Mouse (Mus musculus) lung, postnatal 10 days (tissue): Measurements from ENCODE around the gene Rbpjl.

Experiments used
- DNase-seq: peaks from one replicate; pipeline ENCODE4 v3.0.0; 2021

Rbpjl gene

GRCm38 (mm10) chr2:164448921-164449320, 46.0 kb downstream of the Rbpjl start:
- DNase-seq, result no peak

GRCm38 (mm10) chr2:164449341-164450042, 46.6 kb downstream of the Rbpjl start:
- DNase-seq, result no peak

- peak; percentile 81 for DNase-seq
Measured at GRCm38 (mm10) chr2:164452000-164452676, 49.2 kb downstream of the Rbpjl start.

- no peak for DNase-seq
Measured at GRCm38 (mm10) chr2:164453047-164453757, 50.3 kb downstream of the Rbpjl start.

GRCm38 (mm10) chr2:164453887-164454500, 51.1 kb downstream of the Rbpjl start:
- DNase-seq, result no peak

GRCm38 (mm10) chr2:164454846-164455245, 51.9 kb downstream of the Rbpjl start:
- DNase-seq, result peak; percentile 92

- DNase-seq, result peak; percentile 76
Measured at GRCm38 (mm10) chr2:164455421-164456190, 52.7 kb downstream of the Rbpjl start.

- DNase-seq, result no peak
Measured at GRCm38 (mm10) chr2:164456413-164456812, 53.5 kb downstream of the Rbpjl start.

GRCm38 (mm10) chr2:164456864-164457300, 53.9 kb downstream of the Rbpjl start, which contains the start of gene Sys1:
Gene Sys1 (plus strand): TSS chr2:164456964.
- DNase-seq, result no peak

- peak; percentile 73 for DNase-seq
Measured at GRCm38 (mm10) chr2:164457942-164458341, 55.0 kb downstream of the Rbpjl start.

GRCm38 (mm10) chr2:164458535-164458934, 55.6 kb downstream of the Rbpjl start:
- no peak for DNase-seq

- peak; percentile 98 for DNase-seq
Measured at GRCm38 (mm10) chr2:164460745-164461551, 58.0 kb downstream of the Rbpjl start, which contains the start of gene Gm20458. Gene Gm20458 (plus strand): TSS chr2:164460967.
